Mouse (Mus musculus) erythroblast, embryonic 14.5 days (primary cell): ENCODE data around the gene Phactr2.

ENCODE experiments used
- GATA1 ChIP-seq: IDR thresholded peaks from 2 replicates; pipeline ENCODE4 v1.6.1; 2012; ENCODE audit warnings: low read length, inconsistent platforms, mixed read lengths
- TAL1 ChIP-seq: IDR thresholded peaks from 3 replicates; pipeline ENCODE4 v1.6.1; 2012; ENCODE audit warnings: low read length, inconsistent platforms, mixed read lengths

DNA sequence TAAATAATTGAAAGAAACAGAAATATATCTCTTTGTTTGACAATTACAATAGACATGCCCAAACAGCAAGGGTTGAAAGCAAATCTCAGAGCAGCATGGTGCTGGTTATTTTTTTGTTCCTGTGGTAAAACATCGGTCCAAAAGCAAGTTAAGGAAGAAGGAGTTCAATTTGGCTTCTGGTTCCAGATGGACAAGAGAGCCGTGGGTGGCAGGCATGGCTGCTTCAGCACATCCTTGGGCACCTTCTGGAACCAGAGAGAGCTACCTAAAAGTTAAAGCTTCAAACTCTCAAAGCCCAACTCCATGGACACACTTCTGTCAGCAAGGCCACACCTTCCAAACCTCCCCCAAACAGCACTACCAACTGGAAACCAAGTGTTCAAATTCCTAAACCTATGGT, 140.4 kb downstream of the Phactr2 start:
- TF ChIP-seq GATA1: no peak
- no peak for TF ChIP-seq TAL1
